Mouse (Mus musculus) cortical plate, adult 2 months (tissue): ENCODE data around the gene Stxbp3.

ENCODE experiments used
- CTCF ChIP-seq: fragments of 200-500 bp; IDR thresholded peaks from 2 replicates; pipeline ENCODE4 v1.5.1; 2011; ENCODE audit warnings: mild to moderate bottlenecking, control low read depth, low read length; ENCODE audit not compliant: insufficient read depth; ENCODE audit errors: extremely low read depth
- POLR2A ChIP-seq: fragments of 200-500 bp; IDR thresholded peaks from 2 replicates; pipeline ENCODE4 v1.6.1; 2011; ENCODE audit warnings: mild to moderate bottlenecking, low read length, control low read depth; ENCODE audit not compliant: insufficient read depth; ENCODE audit errors: extremely low read depth

DNA sequence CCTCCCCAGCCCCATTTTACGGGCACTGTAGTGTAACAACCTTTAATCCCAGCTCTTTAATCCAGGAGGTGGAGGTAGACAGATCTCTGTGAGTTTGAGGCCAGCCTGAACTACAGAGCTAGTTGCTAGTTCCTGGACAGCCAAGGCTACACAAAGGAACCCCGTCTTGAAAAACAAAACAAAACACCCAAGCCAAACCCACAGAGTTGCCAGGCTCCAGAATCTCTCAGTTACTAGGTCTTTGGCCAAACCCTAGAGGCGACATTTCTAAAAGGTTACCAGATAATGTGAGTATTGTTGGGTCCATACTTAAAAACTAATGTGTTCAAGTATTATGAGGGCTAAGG, 16.8 kb upstream of the Stxbp3 start:
- TF ChIP-seq CTCF (no peak), POLR2A (no peak)
